Mouse (Mus musculus) kidney, adult 10 weeks (tissue): ENCODE measurements around the gene Adam6b. TPM values are rescaled to one million over a fixed set of nuclear protein-coding genes. Genes with fewer than 3 reads are reported as not detected.

Experiments used
- polyA plus RNA-seq: library from polyadenylated mRNA; stranded (reverse); fragments of 350-450 nt; fragmentation: Illumina TruSeq; extraction: RNeasy Lipid Tissue Mini Kit (QIAGEN cat#74804); gene quantifications from one replicate; pipeline ENCODE4 v1.2.3, GENCODE M21; 2014; ENCODE audit warnings: low read depth, low replicate concordance

Gene Adam6b
- not detected for polyA plus RNA-seq

GRCm38 (mm10) chr12:113489211-113489610, at the start of gene Adam6b:
Gene Adam6b, plus strand, starts transcription at chr12:113489511.

Other genes with a start within 250 kb of the Adam6b start
- gene Adam6a, start 54.4 kb downstream of the Adam6b start, polyA plus RNA-seq: not detected